Mouse (Mus musculus) forebrain, embryonic 10.5 days (tissue): ENCODE results near the gene Ism1. TPM values are rescaled to one million over a fixed set of nuclear protein-coding genes. Genes with fewer than 3 reads are reported as not detected.

ENCODE experiments used
- DNase-seq: peaks from one replicate; pipeline ENCODE4 v3.0.0-alpha.2; 2017; ENCODE audit warnings: low spot score; ENCODE audit errors: extremely low spot score
- H3K27ac ChIP-seq: fragments of 300-500 bp; sonication (generic); 2 replicates; pipeline ENCODE4 v1.5.1; 2016; ENCODE audit warnings: mild to moderate bottlenecking
- H3K27me3 ChIP-seq: fragments of 300-500 bp; sonication (generic); 2 replicates; pipeline ENCODE4 v1.6.1; 2016; ENCODE audit warnings: mild to moderate bottlenecking; ENCODE audit not compliant: poor library complexity, severe bottlenecking
- H3K36me3 ChIP-seq: fragments of 300-500 bp; sonication (generic); replicated peaks from 2 replicates; pipeline ENCODE4 v1.6.1; 2016; ENCODE audit warnings: mild to moderate bottlenecking, moderate library complexity
- H3K4me1 ChIP-seq: fragments of 300-500 bp; sonication (generic); 2 replicates; pipeline ENCODE4 v1.6.1; 2016
- H3K4me3 ChIP-seq: fragments of 300-500 bp; sonication (generic); 2 replicates; pipeline ENCODE4 v1.5.1; 2016; ENCODE audit warnings: mild to moderate bottlenecking, moderate library complexity
- H3K9me3 ChIP-seq: fragments of 300-500 bp; sonication (generic); 2 replicates; pipeline ENCODE4 v1.6.1; 2016; ENCODE audit warnings: mild to moderate bottlenecking, moderate library complexity
- WGBS: fragments of 180-500 bp; shearing (Covaris S2); methylation state at CpG from one replicate; pipeline ENCODE4 v1.1.7; 2016; 5-methylcytosine and 5-hydroxymethylcytosine counted together
- polyA plus RNA-seq: library from polyadenylated mRNA; unstranded; fragments of >200 nt; fragmentation: Nextera tagmentation; extraction: Ambion mirVana; gene quantifications from 2 replicates; pipeline ENCODE4 v1.2.1, GENCODE M21; 2016

Ism1 gene
- polyA plus RNA-seq, 1 experiment from 2014 or later, result 0.61 TPM

- H3K4me1 ChIP-seq, result peaks cover 13% of the 10 kb centered on the region
- H3K27ac ChIP-seq, result no peak overlapping the region
- H3K36me3 ChIP-seq, result no peaks in the 10 kb centered on the region
- WGBS, result 80% methylated on average over 3 of the region's 3 CpGs
- peaks cover 24% of the 10 kb centered on the region for H3K27me3 ChIP-seq
- no peak overlapping the region for H3K4me3 ChIP-seq
- no peaks in the 10 kb centered on the region for H3K9me3 ChIP-seq
- DNase-seq, result no peak
These were observed 4.6 kb downstream of the Ism1 start for GRCm38 (mm10) chr2:139682540-139682939.

GRCm38 (mm10) chr2:139689442-139690003 is 11.5 kb downstream of the Ism1 start:
- Histone ChIP-seq H3K4me3 (no peak overlapping the region), H3K27ac (no peak overlapping the region), H3K36me3 (no peaks in the 10 kb centered on the region), H3K4me1 (0 out of 2 replicates have a peak, but pooled peaks cover under 1% of the 10 kb centered on the region), H3K9me3 (no peaks in the 10 kb centered on the region), H3K27me3 (no peaks in the 10 kb centered on the region)
- 98% methylated on average over 1 of the region's 1 CpGs for WGBS
- DNase-seq, result no peak

- Histone ChIP-seq H3K4me1 (0 out of 2 replicates have a peak, but pooled peaks cover 4% of the 10 kb centered on the region), H3K9me3 (no peaks in the 10 kb centered on the region), H3K27me3 (no peaks in the 10 kb centered on the region), H3K27ac (no peak overlapping the region), H3K4me3 (no peak overlapping the region), H3K36me3 (no peaks in the 10 kb centered on the region)
- DNase-seq, result no peak
- 88% methylated on average over 3 of the region's 3 CpGs for WGBS
These were observed 15.5 kb downstream of the Ism1 start for GRCm38 (mm10) chr2:139693521-139693920.

GRCm38 (mm10) chr2:139694638-139695037 is 16.7 kb downstream of the Ism1 start:
- Histone ChIP-seq H3K9me3 (no peaks in the 10 kb centered on the region), H3K27ac (no peak overlapping the region), H3K4me3 (no peak overlapping the region), H3K4me1 (0 out of 2 replicates have a peak, but pooled peaks cover 4% of the 10 kb centered on the region), H3K27me3 (no peaks in the 10 kb centered on the region), H3K36me3 (no peaks in the 10 kb centered on the region)
- DNase-seq, result no peak
- WGBS, result 62% methylated on average over 5 of the region's 5 CpGs

GRCm38 (mm10) chr2:139696578-139696977 is 18.6 kb downstream of the Ism1 start:
- H3K4me3 ChIP-seq, result no peak overlapping the region
- H3K36me3 ChIP-seq, result no peaks in the 10 kb centered on the region
- 0 out of 2 replicates have a peak, but pooled peaks cover 4% of the 10 kb centered on the region for H3K4me1 ChIP-seq
- WGBS, result 84% methylated on average over 2 of the region's 2 CpGs
- H3K27me3 ChIP-seq, result no peaks in the 10 kb centered on the region
- H3K27ac ChIP-seq, result no peak overlapping the region
- peaks cover 10% of the 10 kb centered on the region for H3K9me3 ChIP-seq
- DNase-seq, result no peak

- peaks cover 10% of the 10 kb centered on the region for H3K9me3 ChIP-seq
- DNase-seq, result no peak
- H3K27me3 ChIP-seq, result no peaks in the 10 kb centered on the region
- no peaks in the 10 kb centered on the region for H3K36me3 ChIP-seq
- H3K4me3 ChIP-seq, result no peak overlapping the region
- no peaks in the 10 kb centered on the region for H3K4me1 ChIP-seq
- 91% methylated on average over 1 of the region's 1 CpGs for WGBS
- no peak overlapping the region for H3K27ac ChIP-seq
These were observed 22.6 kb downstream of the Ism1 start for GRCm38 (mm10) chr2:139700609-139701008.

GRCm38 (mm10) chr2:139704951-139705350 is 27.0 kb downstream of the Ism1 start:
- 80% methylated on average over 3 of the region's 3 CpGs for WGBS

GRCm38 (mm10) chr2:139708194-139708899 is 30.4 kb downstream of the Ism1 start:
- 73% methylated on average over 6 of the region's 6 CpGs for WGBS
- no peak overlapping the region for H3K27ac ChIP-seq

More at GRCm38 (mm10) chr2:139704951-139705350, 27.0 kb downstream of the Ism1 start:
- H3K4me1 ChIP-seq, result no peaks in the 10 kb centered on the region
- H3K9me3 ChIP-seq, result peaks cover 10% of the 10 kb centered on the region
- no peak overlapping the region for H3K27ac ChIP-seq
- no peaks in the 10 kb centered on the region for H3K36me3 ChIP-seq
- no peaks in the 10 kb centered on the region for H3K27me3 ChIP-seq
- DNase-seq, result no peak
- H3K4me3 ChIP-seq, result no peak overlapping the region

GRCm38 (mm10) chr2:139711640-139712039 is 33.7 kb downstream of the Ism1 start:
- H3K27me3 ChIP-seq, result no peaks in the 10 kb centered on the region
- H3K4me1 ChIP-seq, result no peaks in the 10 kb centered on the region
- H3K27ac ChIP-seq, result no peak overlapping the region
- no peak overlapping the region for H3K4me3 ChIP-seq
- H3K36me3 ChIP-seq, result no peaks in the 10 kb centered on the region
- no peaks in the 10 kb centered on the region for H3K9me3 ChIP-seq
- 52% methylated on average over 3 of the region's 3 CpGs for WGBS
- DNase-seq, result no peak

More at GRCm38 (mm10) chr2:139708194-139708899, 30.4 kb downstream of the Ism1 start:
- DNase-seq, result no peak
- Histone ChIP-seq H3K4me3 (no peak overlapping the region), H3K36me3 (no peaks in the 10 kb centered on the region), H3K9me3 (no peaks in the 10 kb centered on the region), H3K4me1 (no peaks in the 10 kb centered on the region), H3K27me3 (no peaks in the 10 kb centered on the region)

- Histone ChIP-seq H3K9me3 (no peaks in the 10 kb centered on the region), H3K4me1 (no peaks in the 10 kb centered on the region), H3K4me3 (no peak overlapping the region), H3K27ac (no peak overlapping the region), H3K27me3 (no peaks in the 10 kb centered on the region), H3K36me3 (no peaks in the 10 kb centered on the region)
- 90% methylated on average over 10 of the region's 10 CpGs for whole genome bisulfite sequencing
- no peak for DNase-seq
These were observed 34.1 kb downstream of the Ism1 start for GRCm38 (mm10) chr2:139712046-139712445.

- no peaks in the 10 kb centered on the region for H3K27me3 ChIP-seq
- H3K4me1 ChIP-seq, result no peaks in the 10 kb centered on the region
- no peaks in the 10 kb centered on the region for H3K9me3 ChIP-seq
- H3K27ac ChIP-seq, result no peak overlapping the region
- H3K36me3 ChIP-seq, result no peaks in the 10 kb centered on the region
- DNase-seq, result no peak
- 85% methylated on average over 3 of the region's 3 CpGs for WGBS
- no peak overlapping the region for H3K4me3 ChIP-seq
These were observed 36.2 kb downstream of the Ism1 start for GRCm38 (mm10) chr2:139714206-139714605.

GRCm38 (mm10) chr2:139717772-139718171 is 39.8 kb downstream of the Ism1 start:
- no peaks in the 10 kb centered on the region for H3K9me3 ChIP-seq
- no peak overlapping the region for H3K27ac ChIP-seq
- H3K36me3 ChIP-seq, result no peaks in the 10 kb centered on the region
- no peaks in the 10 kb centered on the region for H3K4me1 ChIP-seq
- H3K4me3 ChIP-seq, result no peak overlapping the region
- DNase-seq, result no peak
- no peaks in the 10 kb centered on the region for H3K27me3 ChIP-seq
- 63% methylated on average over 1 of the region's 1 CpGs for WGBS

- Histone ChIP-seq H3K4me1 (0 out of 2 replicates have a peak, but pooled peaks cover 3% of the 10 kb centered on the region), H3K27me3 (no peaks in the 10 kb centered on the region), H3K27ac (no peak overlapping the region), H3K9me3 (no peaks in the 10 kb centered on the region), H3K36me3 (no peaks in the 10 kb centered on the region), H3K4me3 (no peak overlapping the region)
- peak; percentile 66 for DNase-seq
- WGBS, result 3% methylated on average over 1 of the region's 1 CpGs
These were observed 44.7 kb downstream of the Ism1 start for GRCm38 (mm10) chr2:139722700-139723099.
